Mouse (Mus musculus): ENCODE results near the gene Arpc5l. TPM values are rescaled to one million over a fixed set of nuclear protein-coding genes. Genes with fewer than 3 reads are reported as not detected.

Arpc5l gene
- total RNA-seq, 4 experiments from 2014 or later, result 89.2 to 98.8 (median 93.9) TPM

Other genes starting within 250 kb of the Arpc5l start
- gene Nr6a1, start 77.7 kb upstream of the Arpc5l start, total RNA-seq (2022), result 10 to 100 TPM in 2 of 4 experiments, 1 to 10 TPM in 2; 5.9 to 12.7 (median 9.8) TPM
- 1 to 10 TPM; 2.2 to 3.1 (median 2.5) TPM for gene Olfml2a, start 73.4 kb upstream of the Arpc5l start, total RNA-seq (2022)
- under 1 TPM; 0.30 to 0.72 (median 0.65) TPM for gene Wdr38, start 7.9 kb upstream of the Arpc5l start, total RNA-seq (2022)
- gene Rpl35, start 276 bp downstream of the Arpc5l start, total RNA-seq (2022), result 100 to 1,000 TPM; 259 to 303 (median 283) TPM
- gene Golga1, start 60.2 kb downstream of the Arpc5l start, total RNA-seq (2022), result 10 to 100 TPM; 28.8 to 34.4 (median 30.5) TPM
- gene Scai, start 185.4 kb downstream of the Arpc5l start, total RNA-seq (2022), result 10 to 100 TPM; 52.3 to 65.1 (median 57.8) TPM
- gene Ppp6c, start 221.1 kb downstream of the Arpc5l start, total RNA-seq (2022), result 10 to 100 TPM; 55.8 to 69.5 (median 58.4) TPM